Mouse (Mus musculus) lung, adult 2 months (tissue): ENCODE results near the gene Cplx3.

Source experiments
- CTCF ChIP-seq: fragments of 200-500 bp; IDR thresholded peaks from 2 replicates; pipeline ENCODE4 v1.5.1; 2011; ENCODE audit warnings: mild to moderate bottlenecking, low read length, control low read depth; ENCODE audit not compliant: insufficient read depth
- POLR2A ChIP-seq: fragments of 200-500 bp; IDR thresholded peaks from 2 replicates; pipeline ENCODE4 v1.6.1; 2011; ENCODE audit warnings: low read depth, mild to moderate bottlenecking, control low read depth, low read length, borderline replicate concordance; ENCODE audit errors: extremely low read depth

DNA sequence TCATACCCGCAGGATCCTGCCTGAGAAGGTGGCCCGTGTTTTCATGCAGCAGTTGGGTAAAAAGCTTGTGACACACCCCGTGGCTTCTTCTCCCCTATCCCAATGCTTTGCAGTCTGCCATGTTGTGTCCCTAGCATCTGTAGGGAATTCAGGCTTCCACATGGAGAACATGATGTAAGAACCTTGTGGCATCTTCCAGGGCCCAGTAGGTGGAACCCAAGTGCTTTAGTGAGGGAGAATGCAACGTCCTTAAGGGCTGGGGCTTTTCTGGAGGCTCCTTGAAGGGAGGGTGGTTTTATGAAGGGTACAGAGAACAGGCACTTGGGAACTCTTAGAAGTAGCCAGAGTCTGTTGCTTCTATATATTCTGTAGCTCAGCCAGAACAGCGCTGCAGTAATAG lies 15.4 kb downstream of the Cplx3 start:
- TF ChIP-seq CTCF (no peak), POLR2A (no peak)
